Comparison of ENCODE assay signal across 14 mouse cellular contexts in genomic region chr17:93460409-93460808, GRCm38 (mm10).
"Had no signal": no experiment of that assay in that cellular context is flagged by ENCODE, and none has a peak within 500 bp of the region (broad histone marks: within the 10 kb centered on the region; RNA-seq: fewer than 3 reads in every experiment).

No protein-coding gene starts in this region.

- DNase-seq: gastrocnemius, adult 2 months; gastrocnemius, postnatal 10 days; gastrocnemius, postnatal 25 days; heart, adult 18-20 months; heart, postnatal 14 days; heart, postnatal 36 days; kidney, adult 11 months; kidney, adult 2 months; kidney, adult 9 months; kidney, postnatal 14 days; kidney, postnatal 36 days; layer of hippocampus, adult 9-11 months; layer of hippocampus, postnatal 36 days; left cerebral cortex, postnatal 4 days had no signal
